Mouse (Mus musculus) urinary bladder, postnatal 4 days (tissue): ENCODE results near the gene Tfpi2.
A peak's percentile ranks its signal among the peaks of the same experiment; 100 is the strongest.

Experiments
- DNase-seq, 2 experiments: peaks; one replicate each; pipeline ENCODE4 v3.0.0; 2021 to 2022; ENCODE audit warnings: low spot score in 2 of 2

Gene Tfpi2

GRCm38 (mm10) chr6:3988750-3989149 is at the start of gene Tfpi2:
Gene Tfpi2, minus strand, starts transcription at chr6:3988919.
- no peak for DNase-seq

GRCm38 (mm10) chr6:4030956-4031355 is 42.2 kb upstream of the Tfpi2 start:
- DNase-seq = no peak

GRCm38 (mm10) chr6:4026367-4026766 is 37.6 kb upstream of the Tfpi2 start:
- DNase-seq = no peak

- no peak for DNase-seq
Measured at GRCm38 (mm10) chr6:4022645-4023044, 33.9 kb upstream of the Tfpi2 start.

GRCm38 (mm10) chr6:4009548-4009947 is 20.8 kb upstream of the Tfpi2 start:
- DNase-seq = no peak

- no peak for DNase-seq
Measured at GRCm38 (mm10) chr6:4008501-4009040, 19.9 kb upstream of the Tfpi2 start.

GRCm38 (mm10) chr6:4004808-4005207 is 16.1 kb upstream of the Tfpi2 start:
- DNase-seq = no peak

- DNase-seq = peak; percentile 65 to 73
Measured at GRCm38 (mm10) chr6:4003890-4004306, 15.2 kb upstream of the Tfpi2 start, which contains the start of gene Gng11. Gene Gng11, plus strand, starts transcription at chr6:4003904.

GRCm38 (mm10) chr6:4003445-4003844 is 14.7 kb upstream of the Tfpi2 start:
- DNase-seq = no peak

GRCm38 (mm10) chr6:4000716-4001115 is 12.0 kb upstream of the Tfpi2 start:
- no peak for DNase-seq

- no peak for DNase-seq
Measured at GRCm38 (mm10) chr6:3999296-3999695, 10.6 kb upstream of the Tfpi2 start.

GRCm38 (mm10) chr6:3998089-3998488 is 9.4 kb upstream of the Tfpi2 start:
- DNase-seq = no peak

- DNase-seq = no peak
Measured at GRCm38 (mm10) chr6:3993492-3993891, 4.8 kb upstream of the Tfpi2 start, which contains the start of gene Gngt1. Gene Gngt1, plus strand, starts transcription at chr6:3993792.

GRCm38 (mm10) chr6:3982661-3983284 is 5.9 kb downstream of the Tfpi2 start:
- no peak for DNase-seq

- DNase-seq = no peak
Measured at GRCm38 (mm10) chr6:3973679-3974078, 15.0 kb downstream of the Tfpi2 start.

GRCm38 (mm10) chr6:3967676-3968626 is 20.8 kb downstream of the Tfpi2 start:
- DNase-seq = peak; percentile 19 to 60

GRCm38 (mm10) chr6:3954969-3955368 is 33.8 kb downstream of the Tfpi2 start:
- no peak for DNase-seq

- DNase-seq = no peak
Measured at GRCm38 (mm10) chr6:3936140-3936714, 52.5 kb downstream of the Tfpi2 start.

- no peak for DNase-seq
Measured at GRCm38 (mm10) chr6:3935606-3936005, 53.1 kb downstream of the Tfpi2 start.

- no peak for DNase-seq
Measured at GRCm38 (mm10) chr6:3935048-3935447, 53.7 kb downstream of the Tfpi2 start.

GRCm38 (mm10) chr6:3926140-3926539 is 62.6 kb downstream of the Tfpi2 start:
- no peak for DNase-seq

GRCm38 (mm10) chr6:3922870-3923269 is 65.8 kb downstream of the Tfpi2 start:
- DNase-seq = no peak
